Mouse (Mus musculus) small intestine, adult 10 weeks (tissue): Measurements from ENCODE around the gene Wfdc8. TPM values are rescaled to one million over a fixed set of nuclear protein-coding genes. Genes with fewer than 3 reads are reported as not detected.

ENCODE experiments used
- polyA plus RNA-seq: library from polyadenylated mRNA; stranded (reverse); fragments of 350-450 nt; fragmentation: Illumina TruSeq; extraction: RNeasy Lipid Tissue Mini Kit (QIAGEN cat#74804); gene quantifications from one replicate; pipeline ENCODE4 v1.2.3, GENCODE M21; 2014; ENCODE audit warnings: low replicate concordance

The Wfdc8 gene
- polyA plus RNA-seq = not detected

DNA sequence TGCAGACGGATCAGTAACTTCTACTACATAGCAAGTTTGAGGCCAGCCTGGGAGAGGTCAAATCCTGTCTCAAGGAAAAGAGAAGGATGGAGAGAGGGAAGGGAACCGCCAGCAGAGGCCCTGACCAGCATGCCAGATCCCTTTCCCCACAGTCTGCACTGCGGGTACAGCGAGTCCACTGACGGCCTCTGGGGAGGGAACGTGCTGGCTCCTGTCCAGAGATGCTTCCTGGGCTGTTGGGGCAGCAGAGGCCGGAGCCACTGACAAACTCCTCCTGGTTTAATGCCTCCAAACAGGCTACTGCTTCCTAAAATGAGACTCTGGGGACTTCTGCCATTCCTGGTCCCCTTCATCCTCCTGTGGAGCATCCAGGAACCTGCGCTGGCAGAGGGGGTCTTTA, at the start of gene Wfdc8, which contains the start of gene Wfdc6b:
Wfdc8 (minus strand) TSS at position 156 of the 400 bp plus-strand sequence.
Wfdc6b (plus strand) TSS at position 52 of the 400 bp plus-strand sequence.

GRCm38 (mm10) chr2:164656483-164656882, 43.1 kb upstream of the Wfdc8 start, which contains the start of gene Wfdc9:
TSS of gene Wfdc9 (minus strand) at chr2:164656583.

DNA sequence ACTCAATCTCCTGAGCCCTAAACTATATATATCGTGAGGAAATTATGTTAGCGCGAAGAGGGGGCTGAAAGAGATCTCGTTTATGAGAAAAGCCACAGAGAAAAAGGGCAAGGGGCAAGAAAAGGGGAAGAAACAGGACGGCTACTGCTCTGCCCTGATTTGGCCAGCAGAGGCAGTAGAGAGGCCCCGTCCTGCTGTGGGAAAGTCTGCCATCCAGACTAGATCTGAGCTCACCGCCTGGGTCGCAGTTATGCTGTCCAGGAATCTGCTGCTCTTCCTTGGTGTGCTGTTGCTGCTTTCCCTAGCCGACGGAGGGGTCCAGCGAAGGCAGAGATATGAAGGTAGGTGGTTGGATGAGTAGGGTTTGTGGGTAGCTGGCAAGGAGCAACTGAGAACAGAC, 42.4 kb upstream of the Wfdc8 start, which contains the start of gene Wfdc10:
Wfdc10 (plus strand) TSS at position 189 of the 400 bp plus-strand sequence.

GRCm38 (mm10) chr2:164638696-164639095, 25.3 kb upstream of the Wfdc8 start, which contains the start of gene Wfdc16:
TSS of gene Wfdc16 (minus strand) at chr2:164638796.

DNA sequence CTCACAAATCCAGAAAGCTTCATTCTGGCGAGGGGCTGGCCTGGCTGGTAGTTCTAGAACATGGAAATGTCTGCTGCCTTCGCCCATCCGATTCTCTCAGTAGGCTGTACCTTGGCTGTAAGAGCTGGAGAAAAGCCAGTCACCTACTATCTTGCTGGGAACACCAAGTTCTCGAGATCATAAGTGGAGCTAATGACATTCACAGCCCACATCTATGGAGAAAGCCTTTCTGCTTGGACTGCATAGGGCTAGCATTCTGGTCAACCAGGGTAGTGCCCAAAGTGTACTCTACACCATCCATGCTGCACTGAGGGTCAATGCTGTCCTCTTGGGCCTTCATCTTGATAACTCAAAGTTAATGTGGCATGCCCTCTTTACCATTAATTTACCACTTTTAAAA, 19.9 kb downstream of the Wfdc8 start, which contains the start of gene Eppin:
Eppin (minus strand) TSS at position 101 of the 400 bp plus-strand sequence.

GRCm38 (mm10) chr2:164585025-164585725, 28.3 kb downstream of the Wfdc8 start, which contains the start of gene Wfdc6a:
TSS of gene Wfdc6a (minus strand) at chr2:164585447.

DNA sequence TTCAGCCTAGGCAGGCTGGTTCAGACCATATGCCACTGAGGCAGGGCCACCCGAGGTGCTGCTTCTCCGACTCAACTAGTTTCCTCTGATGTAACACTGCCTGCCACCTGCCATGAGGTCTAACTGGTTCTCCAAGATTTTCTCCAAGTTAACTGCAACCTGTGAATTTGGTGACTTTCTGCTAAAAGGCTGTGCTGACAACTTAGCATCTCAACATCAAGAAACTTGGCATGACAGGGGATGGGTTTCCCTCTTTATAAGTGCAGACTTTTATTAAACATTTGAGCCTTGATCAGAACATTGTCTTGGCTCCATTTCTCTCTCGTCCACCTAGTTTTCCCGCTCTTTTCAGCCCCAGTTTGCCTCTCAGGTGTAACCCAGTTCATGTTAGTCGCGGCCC, 40.1 kb downstream of the Wfdc8 start, which contains the start of gene Spint3:
Spint3 (minus strand) TSS at position 101 of the 400 bp plus-strand sequence.

DNA sequence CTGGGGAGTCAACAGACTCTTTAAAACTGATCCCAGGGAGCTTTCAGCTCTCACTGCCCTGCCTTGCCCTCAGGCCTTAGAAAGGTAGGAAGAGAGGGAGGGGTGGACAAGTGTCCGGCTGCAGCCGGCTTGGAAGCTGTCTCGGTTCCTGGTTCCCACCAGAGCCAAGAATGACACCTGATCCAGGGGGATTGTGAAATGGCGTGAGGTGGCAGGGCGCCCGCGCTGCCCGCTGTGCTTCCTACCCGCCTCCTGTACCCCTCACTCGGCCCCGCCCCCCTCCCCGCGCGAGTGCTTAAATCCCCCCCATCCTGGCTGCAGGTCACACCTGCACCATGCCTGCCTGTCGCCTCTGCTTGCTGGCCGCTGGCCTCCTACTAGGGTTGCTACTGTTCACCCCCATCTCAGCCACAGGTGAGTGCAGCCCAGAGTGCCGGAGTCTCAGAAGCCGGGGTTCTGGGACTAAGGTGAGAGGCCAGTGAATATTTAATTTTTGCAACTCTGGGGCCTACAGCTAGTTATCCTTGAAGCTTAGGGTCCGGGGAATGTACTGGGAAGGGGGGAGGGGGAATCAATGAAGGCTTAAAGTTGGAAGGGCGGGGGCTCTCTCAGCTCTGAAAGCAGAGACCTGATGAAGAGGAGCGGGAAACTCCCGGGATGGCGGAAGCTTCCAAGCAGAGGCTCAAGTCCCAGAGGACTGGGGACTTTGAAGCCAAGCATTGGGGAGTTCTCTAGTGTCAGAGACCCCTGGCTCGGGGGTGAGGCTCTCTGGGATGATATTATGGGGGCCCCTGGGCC, 50.8 kb downstream of the Wfdc8 start, which contains the start of gene Wfdc2:
Wfdc2 (plus strand) TSS at position 23 of the 798 bp plus-strand sequence.

Other genes starting within 250 kb of the Wfdc8 start
- gene Slpi, start 224.5 kb downstream of the Wfdc8 start, polyA plus RNA-seq = not detected
- gene Rbpjl, start 210.5 kb downstream of the Wfdc8 start, polyA plus RNA-seq = 1.6 TPM
- 0.15 TPM for gene Matn4, start 208.5 kb downstream of the Wfdc8 start, polyA plus RNA-seq
- gene Sdc4, start 169.7 kb downstream of the Wfdc8 start, polyA plus RNA-seq = 73.6 TPM
- 7.5 TPM for gene Sys1, start 156.7 kb downstream of the Wfdc8 start, polyA plus RNA-seq
- not detected for gene Gm20458, start 152.7 kb downstream of the Wfdc8 start, polyA plus RNA-seq
- not detected for gene Trp53tg5, start 139.9 kb downstream of the Wfdc8 start, polyA plus RNA-seq
- gene Dbndd2, start 127.5 kb downstream of the Wfdc8 start, polyA plus RNA-seq = 2.4 TPM
- gene Pigt, start 116.1 kb downstream of the Wfdc8 start, polyA plus RNA-seq = 4.8 TPM
- not detected for gene Wfdc2, start 51.2 kb downstream of the Wfdc8 start, polyA plus RNA-seq
- gene Spint3, start 40.2 kb downstream of the Wfdc8 start, polyA plus RNA-seq = not detected
- not detected for gene Wfdc6a, start 28.2 kb downstream of the Wfdc8 start, polyA plus RNA-seq
- gene Eppin, start 20.0 kb downstream of the Wfdc8 start, polyA plus RNA-seq = not detected
- gene Wfdc6b, start 104 bp downstream of the Wfdc8 start, polyA plus RNA-seq = not detected
- gene Wfdc16, start 25.2 kb upstream of the Wfdc8 start, polyA plus RNA-seq = 1.9 TPM
- not detected for gene Wfdc10, start 42.4 kb upstream of the Wfdc8 start, polyA plus RNA-seq
- not detected for gene Wfdc9, start 43.0 kb upstream of the Wfdc8 start, polyA plus RNA-seq
- not detected for gene Wfdc11, start 60.5 kb upstream of the Wfdc8 start, polyA plus RNA-seq
- gene Wfdc13, start 71.5 kb upstream of the Wfdc8 start, polyA plus RNA-seq = not detected
- gene Spint4, start 84.9 kb upstream of the Wfdc8 start, polyA plus RNA-seq = not detected
- not detected for gene Spint5, start 101.7 kb upstream of the Wfdc8 start, polyA plus RNA-seq
- gene Wfdc3, start 132.3 kb upstream of the Wfdc8 start, polyA plus RNA-seq = 0.71 TPM
- gene Dnttip1, start 132.4 kb upstream of the Wfdc8 start, polyA plus RNA-seq = 3.3 TPM
- gene Ube2c, start 156.3 kb upstream of the Wfdc8 start, polyA plus RNA-seq = 13.1 TPM
- not detected for gene Tnnc2, start 166.3 kb upstream of the Wfdc8 start, polyA plus RNA-seq
- 1.2 TPM for gene Snx21, start 172.2 kb upstream of the Wfdc8 start, polyA plus RNA-seq
- gene Acot8, start 191.3 kb upstream of the Wfdc8 start, polyA plus RNA-seq = 2.0 TPM
- gene Zswim3, start 191.5 kb upstream of the Wfdc8 start, polyA plus RNA-seq = 1.6 TPM
- gene Zswim1, start 209.1 kb upstream of the Wfdc8 start, polyA plus RNA-seq = 1.1 TPM
- gene Spata25, start 214.9 kb upstream of the Wfdc8 start, polyA plus RNA-seq = not detected
- 26.4 TPM for gene Ctsa, start 219.2 kb upstream of the Wfdc8 start, polyA plus RNA-seq
- not detected for gene Neurl2, start 219.8 kb upstream of the Wfdc8 start, polyA plus RNA-seq
- gene Pltp, start 244.1 kb upstream of the Wfdc8 start, polyA plus RNA-seq = 0.30 TPM